Mouse (Mus musculus) testis, adult 2 months (tissue): ENCODE data around the gene Coro2b. TPM values are rescaled to one million over a fixed set of nuclear protein-coding genes. Genes with fewer than 3 reads are reported as not detected.

ENCODE experiments used
- H3K27ac ChIP-seq: fragments of 200-500 bp; 2 replicates; pipeline ENCODE4 v1.5.1; 2012; ENCODE audit warnings: low read depth, low read length; ENCODE audit not compliant: control insufficient read depth, insufficient read depth
- H3K27me3 ChIP-seq: fragments of 200-500 bp; 2 replicates; pipeline ENCODE4 v1.6.1; 2012; ENCODE audit warnings: mild to moderate bottlenecking, low read length, moderate library complexity; ENCODE audit not compliant: control insufficient read depth, insufficient read depth
- H3K36me3 ChIP-seq: fragments of 200-500 bp; 2 replicates; pipeline ENCODE4 v1.6.1; 2012; ENCODE audit warnings: mild to moderate bottlenecking, low read length; ENCODE audit not compliant: control insufficient read depth, insufficient read depth
- H3K4me1 ChIP-seq: fragments of 200-500 bp; 2 replicates; pipeline ENCODE4 v1.6.1; 2012; ENCODE audit warnings: low read length; ENCODE audit not compliant: control insufficient read depth, insufficient read depth
- H3K4me3 ChIP-seq: fragments of 200-500 bp; 2 replicates; pipeline ENCODE4 v1.5.1; 2012; ENCODE audit warnings: low read depth, mild to moderate bottlenecking, low read length, moderate library complexity, mixed read lengths; ENCODE audit not compliant: control insufficient read depth
- CTCF ChIP-seq: fragments of 200-500 bp; IDR thresholded peaks from 2 replicates; pipeline ENCODE4 v1.5.1; 2012; ENCODE audit warnings: low read depth, mild to moderate bottlenecking, inconsistent platforms, low read length, moderate library complexity; ENCODE audit not compliant: control insufficient read depth, insufficient read depth, insufficient replicate concordance
- POLR2A ChIP-seq: fragments of 200-500 bp; IDR thresholded peaks from 2 replicates; pipeline ENCODE4 v1.6.1; 2012; ENCODE audit warnings: low read depth, mild to moderate bottlenecking, inconsistent platforms, low read length, moderate library complexity; ENCODE audit not compliant: control insufficient read depth
- polyA plus RNA-seq: library from polyadenylated mRNA; depleted of rRNA; stranded (reverse); fragments of >200 nt; gene quantifications from 2 replicates; pipeline ENCODE4 v1.2.3, GENCODE M21; 2012

The Coro2b gene
- polyA plus RNA-seq, 1 experiment: 2.9 TPM

GRCm38 (mm10) chr9:62385062-62385461 lies 151.8 kb downstream of the Coro2b start:
- no peak for TF ChIP-seq CTCF
- TF ChIP-seq POLR2A: no peak
- H3K36me3 ChIP-seq: no peaks in the 10 kb centered on the region
- H3K4me1 ChIP-seq: no peaks in the 10 kb centered on the region
- no peak overlapping the region for H3K4me3 ChIP-seq
- H3K27me3 ChIP-seq: no peaks in the 10 kb centered on the region
- no peak overlapping the region for H3K27ac ChIP-seq

- H3K27me3 ChIP-seq: no peaks in the 10 kb centered on the region
- H3K36me3 ChIP-seq: no peaks in the 10 kb centered on the region
- H3K27ac ChIP-seq: no peak overlapping the region
- H3K4me3 ChIP-seq: no peak overlapping the region
- no peaks in the 10 kb centered on the region for H3K4me1 ChIP-seq
- TF ChIP-seq CTCF (no peak), POLR2A (no peak)
These were observed 154.2 kb downstream of the Coro2b start for GRCm38 (mm10) chr9:62382519-62383084.

GRCm38 (mm10) chr9:62381402-62381913 lies 155.4 kb downstream of the Coro2b start:
- H3K27ac ChIP-seq: no peak overlapping the region
- no peak overlapping the region for H3K4me3 ChIP-seq
- no peaks in the 10 kb centered on the region for H3K27me3 ChIP-seq
- H3K36me3 ChIP-seq: no peaks in the 10 kb centered on the region
- H3K4me1 ChIP-seq: no peaks in the 10 kb centered on the region
- TF ChIP-seq CTCF (no peak), POLR2A (no peak)

GRCm38 (mm10) chr9:62380351-62380750 lies 156.5 kb downstream of the Coro2b start:
- H3K4me1 ChIP-seq: no peaks in the 10 kb centered on the region
- H3K27ac ChIP-seq: no peak overlapping the region
- no peak overlapping the region for H3K4me3 ChIP-seq
- H3K27me3 ChIP-seq: no peaks in the 10 kb centered on the region
- no peaks in the 10 kb centered on the region for H3K36me3 ChIP-seq
- TF ChIP-seq POLR2A: no peak
- TF ChIP-seq CTCF: no peak

- no peaks in the 10 kb centered on the region for H3K4me1 ChIP-seq
- no peaks in the 10 kb centered on the region for H3K27me3 ChIP-seq
- no peak overlapping the region for H3K27ac ChIP-seq
- TF ChIP-seq CTCF: no peak
- no peak for TF ChIP-seq POLR2A
- H3K4me3 ChIP-seq: no peak overlapping the region
- H3K36me3 ChIP-seq: no peaks in the 10 kb centered on the region
These were observed 158.9 kb downstream of the Coro2b start for GRCm38 (mm10) chr9:62377897-62378296.

- Histone ChIP-seq H3K4me1 (no peaks in the 10 kb centered on the region), H3K36me3 (no peaks in the 10 kb centered on the region)
These were observed 162.6 kb downstream of the Coro2b start for GRCm38 (mm10) chr9:62374276-62374675.

GRCm38 (mm10) chr9:62373222-62374123 lies 163.4 kb downstream of the Coro2b start:
- Histone ChIP-seq H3K27me3 (no peaks in the 10 kb centered on the region), H3K4me1 (no peaks in the 10 kb centered on the region), H3K36me3 (no peaks in the 10 kb centered on the region), H3K27ac (no peak overlapping the region), H3K4me3 (no peak overlapping the region)
- no peak for TF ChIP-seq POLR2A
- TF ChIP-seq CTCF: peak; percentile 85

More at GRCm38 (mm10) chr9:62374276-62374675, 162.6 kb downstream of the Coro2b start:
- Histone ChIP-seq H3K27me3 (no peaks in the 10 kb centered on the region), H3K27ac (no peak overlapping the region), H3K4me3 (no peak overlapping the region)
- TF ChIP-seq POLR2A: no peak
- no peak for TF ChIP-seq CTCF
